Mouse (Mus musculus) liver, postnatal 0 days (tissue): ENCODE results near the gene Olfr403.

ENCODE experiments used
- CTCF ChIP-seq: sonication (generic); IDR thresholded peaks from 2 replicates; pipeline ENCODE4 v1.5.1; 2016; ENCODE audit warnings: antibody characterized with exemption, low read depth
- EP300 ChIP-seq: IDR thresholded peaks from 2 replicates; pipeline ENCODE4 v1.6.1; 2016; ENCODE audit warnings: antibody characterized with exemption, low read depth, mild to moderate bottlenecking

GRCm38 (mm10) chr11:74183745-74184144 lies 2.3 kb upstream of the Olfr403 start:
- no peak for TF ChIP-seq EP300
- no peak for TF ChIP-seq CTCF
